Mouse (Mus musculus) hematopoietic stem cell, adult 5-6 weeks (primary cell): ENCODE data around the gene Hoxc8. TPM values are rescaled to one million over a fixed set of nuclear protein-coding genes. Genes with fewer than 3 reads are reported as not detected.

Experiments used
- ATAC-seq, 2 experiments: fragments of 125-278 bp in 1 of 2; replicated peaks in 1 of 2; 2 replicates each; pipeline ENCODE4 v1.8.0; 2016 to 2017; ENCODE audit warnings: inconsistent platforms in 2 of 2, mild to moderate bottlenecking in 2 of 2, moderate number of reproducible peaks in 2 of 2, low read depth in 1 of 2, moderate TSS enrichment in 1 of 2; ENCODE audit not compliant: low FRiP score in 2 of 2, poor library complexity in 2 of 2, severe bottlenecking in 2 of 2, insufficient read depth in 1 of 2, low TSS enrichment in 1 of 2
- total RNA-seq: library from RNA; stranded (forward); fragments of 172-1452, 232-1000 nt; gene quantifications from 2 replicates; pipeline ENCODE4 v1.2.3, GENCODE M21; 2017

Hoxc8 gene
- total RNA-seq, 1 experiment from 2014 or later, result not detected

DNA sequence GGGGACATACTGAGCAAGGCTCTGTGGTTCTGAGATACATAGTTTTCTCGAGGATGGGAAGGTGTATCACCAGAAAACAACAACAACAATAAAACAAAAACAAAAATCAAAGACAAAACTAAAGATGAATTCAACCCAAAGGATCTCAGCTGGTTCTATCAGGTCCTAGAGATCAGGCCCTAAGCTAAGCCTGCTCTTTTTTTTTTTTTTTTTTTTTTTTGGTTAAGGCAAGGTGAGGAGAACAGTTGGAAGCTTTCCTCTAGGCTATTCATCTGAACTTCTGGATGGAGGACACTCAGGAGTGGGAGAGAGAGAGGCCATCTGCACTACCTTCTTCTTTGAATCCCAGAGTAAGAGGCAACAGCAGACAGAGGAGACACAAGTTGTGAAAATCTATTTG is 47.2 kb downstream of the Hoxc8 start:
- no peak for ATAC-seq

GRCm38 (mm10) chr15:103038701-103039480 is 48.5 kb downstream of the Hoxc8 start:
- no peak for ATAC-seq

GRCm38 (mm10) chr15:103039609-103040008 is 49.2 kb downstream of the Hoxc8 start:
- ATAC-seq, result no peak

- ATAC-seq, result no peak
These were observed 50.2 kb downstream of the Hoxc8 start for GRCm38 (mm10) chr15:103040601-103041000.

DNA sequence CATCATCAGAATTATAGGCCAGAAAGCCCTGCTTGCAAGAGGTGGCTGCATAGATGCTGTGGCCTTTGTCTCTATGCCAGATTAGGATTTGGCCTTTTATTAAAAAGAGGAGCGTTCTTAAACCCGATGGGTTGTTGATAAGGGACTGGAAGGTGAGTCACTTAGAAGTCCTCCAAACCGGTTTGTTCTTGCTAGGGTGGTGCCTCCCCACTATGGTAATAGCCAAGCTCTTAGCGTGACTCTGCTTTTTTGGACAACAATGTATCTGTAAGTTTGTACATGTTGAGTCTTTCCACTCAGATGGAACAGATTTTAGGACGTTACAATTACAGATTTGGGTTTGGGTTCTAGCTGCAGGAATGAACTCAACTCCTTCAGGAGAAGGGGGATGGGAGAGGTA is 51.2 kb downstream of the Hoxc8 start:
- no peak for ATAC-seq

- ATAC-seq, result no peak
These were observed 51.8 kb downstream of the Hoxc8 start for GRCm38 (mm10) chr15:103042209-103042608.

Other genes starting within 250 kb of the Hoxc8 start
- not detected in 2 replicates for gene Hoxc13, start 69.5 kb upstream of the Hoxc8 start, total RNA-seq
- gene Hoxc12, start 53.9 kb upstream of the Hoxc8 start, total RNA-seq, result not detected in 2 replicates
- gene Hoxc11, start 36.2 kb upstream of the Hoxc8 start, total RNA-seq, result not detected in 2 replicates
- not detected in 2 replicates for gene Hoxc10, start 23.8 kb upstream of the Hoxc8 start, total RNA-seq
- 0.25 TPM in 1 of 2 replicates, not detected in the other for gene Hoxc5, start 23.2 kb upstream of the Hoxc8 start, total RNA-seq
- not detected in 2 replicates for gene Hoxc9, start 14.2 kb upstream of the Hoxc8 start, total RNA-seq
- gene Hoxc6, start 7.7 kb downstream of the Hoxc8 start, total RNA-seq, result not detected in 2 replicates
- gene Hoxc4, start 28.3 kb downstream of the Hoxc8 start, total RNA-seq, result 0.69 TPM in 1 of 2 replicates, not detected in the other
- gene Smug1, start 176.5 kb downstream of the Hoxc8 start, total RNA-seq, result 3.7 and 6.1 TPM in 2 replicates
- 211 and 226 TPM in 2 replicates for gene Cbx5, start 249.2 kb downstream of the Hoxc8 start, total RNA-seq
- gene Hnrnpa1, start 249.8 kb downstream of the Hoxc8 start, total RNA-seq, result 1,381 and 2,732 TPM in 2 replicates